In the genomic region with DNA sequence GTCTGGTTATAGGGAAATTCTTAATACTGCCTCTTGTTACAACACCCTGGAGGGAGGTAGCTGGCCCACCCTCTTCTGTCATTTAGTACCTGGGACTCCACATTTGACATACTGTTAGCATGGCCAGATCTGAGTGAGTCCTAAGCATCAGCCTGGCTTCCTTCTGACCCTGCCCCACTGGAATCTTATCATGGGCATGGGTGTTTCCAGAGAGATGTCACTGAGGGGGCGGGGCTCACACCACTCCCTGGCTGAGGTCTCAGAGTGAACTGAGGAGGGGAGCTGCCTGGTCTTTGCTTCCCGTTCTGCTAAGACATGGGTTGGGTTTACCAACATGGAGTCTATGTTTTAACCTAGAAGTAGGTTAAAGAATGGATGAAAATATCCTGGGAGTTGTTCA, we compare ENCODE assay signal across 45 mouse cellular contexts. TPM values are rescaled to one million over a fixed set of nuclear protein-coding genes. Genes with fewer than 3 reads are reported as not detected.
"Had no signal": no experiment of that assay in that cellular context is flagged by ENCODE, and none has a peak within 500 bp of the region (broad histone marks: within the 10 kb centered on the region; RNA-seq: fewer than 3 reads in every experiment).

No protein-coding gene starts in this region.

- H3K4me2 ChIP-seq: heart, embryonic 11.5 days; heart, embryonic 13.5 days; heart, embryonic 15.5 days; hindbrain, embryonic 12.5 days; hindbrain, embryonic 13.5 days; hindbrain, embryonic 14.5 days; hindbrain, embryonic 15.5 days; intestine, embryonic 15.5 days; kidney, embryonic 15.5 days had no signal

- ATAC-seq: hindbrain, embryonic 16.5 days; hindbrain, postnatal 0 days; inflammation-experienced regulatory T-cells, adult 6 months; intestine, embryonic 15.5 days; intestine, embryonic 16.5 days; intestine, postnatal 0 days had no signal

- H3K27ac ChIP-seq: heart, embryonic 13.5 days; heart, embryonic 15.5 days; hindbrain, embryonic 10.5 days; hindbrain, embryonic 12.5 days; hindbrain, embryonic 13.5 days; hindbrain, embryonic 14.5 days; hindbrain, embryonic 15.5 days; hindbrain, postnatal 0 days; intestine, embryonic 15.5 days; kidney, embryonic 15.5 days; kidney, postnatal 0 days; layer of hippocampus, adult 2 months; left cerebral cortex, adult 2 months had no signal

- H3K9ac ChIP-seq: heart, embryonic 13.5 days; heart, embryonic 15.5 days; hindbrain, embryonic 12.5 days; hindbrain, embryonic 13.5 days; hindbrain, embryonic 14.5 days; hindbrain, embryonic 15.5 days; intestine, embryonic 15.5 days; kidney, embryonic 15.5 days had no signal

- DNase-seq: heart, postnatal 10 days; heart, postnatal 14 days; heart, postnatal 36 days; heart, postnatal 4 days; kidney, adult 11 months; kidney, adult 18-20 months; kidney, adult 2 months; kidney, adult 8-10 months; kidney, adult 9 months; kidney, postnatal 10 days; kidney, postnatal 14 days; kidney, postnatal 25 days; kidney, postnatal 36 days; kidney, postnatal 4 days; layer of hippocampus, adult 9-11 months; layer of hippocampus, postnatal 36 days had no signal

- H3K27me3 ChIP-seq: heart, embryonic 13.5 days; heart, embryonic 15.5 days; hindbrain, embryonic 12.5 days; hindbrain, embryonic 13.5 days; hindbrain, embryonic 15.5 days; intestine, embryonic 15.5 days; kidney, embryonic 15.5 days had no signal

- H3K4me3 ChIP-seq: heart, embryonic 13.5 days; heart, embryonic 15.5 days; hindbrain, embryonic 10.5 days; hindbrain, embryonic 12.5 days; hindbrain, embryonic 13.5 days; hindbrain, embryonic 15.5 days; intestine, embryonic 15.5 days; kidney, embryonic 15.5 days; layer of hippocampus, adult 2 months; left cerebral cortex, adult 2 months had no signal

- H3K36me3 ChIP-seq: heart, embryonic 13.5 days; heart, embryonic 15.5 days; hindbrain, embryonic 10.5 days; hindbrain, embryonic 12.5 days; hindbrain, embryonic 13.5 days; hindbrain, embryonic 15.5 days; intestine, embryonic 15.5 days; kidney, embryonic 15.5 days had no signal

- H3K9me3 ChIP-seq: heart, embryonic 15.5 days; hindbrain, embryonic 10.5 days; hindbrain, embryonic 13.5 days; hindbrain, embryonic 15.5 days; intestine, embryonic 15.5 days had no signal

- H3K4me1 ChIP-seq: heart, embryonic 13.5 days; heart, embryonic 15.5 days; hindbrain, embryonic 10.5 days; hindbrain, embryonic 13.5 days; hindbrain, embryonic 15.5 days; intestine, embryonic 15.5 days had no signal

RNA-seq across cellular contexts. Expression of a gene that starts 36.4 kb away (rescaled TPM):
- total RNA-seq: hematopoietic stem cell, adult 5-6 weeks; hindbrain, postnatal 0 days; layer of hippocampus, adult 18-20 months; layer of hippocampus, adult 2 months; layer of hippocampus, adult 8-10 months; layer of hippocampus, postnatal 10 days; layer of hippocampus, postnatal 14 days; layer of hippocampus, postnatal 25 days; layer of hippocampus, postnatal 36 days; left cerebral cortex, adult 18-20 months; left cerebral cortex, adult 2 months had no signal
- polyA plus RNA-seq: heart, embryonic 11.5 days; heart, embryonic 13.5 days; hindbrain, embryonic 10.5 days; hindbrain, embryonic 11.5 days; hindbrain, embryonic 12.5 days; hindbrain, embryonic 13.5 days; hindbrain, embryonic 14.5 days; hindbrain, embryonic 15.5 days; hindbrain, embryonic 16.5 days; hindbrain, postnatal 0 days; inflammation-experienced regulatory T-cells, adult 6 months; intestine, embryonic 14.5 days; intestine, embryonic 15.5 days; intestine, embryonic 16.5 days; intestine, postnatal 0 days; kidney, embryonic 14.5 days; kidney, embryonic 15.5 days; kidney, postnatal 0 days; large intestine, adult 2 months had no signal

RNA-seq across cellular contexts. Expression of a gene that starts 37.9 kb away (rescaled TPM):
- total RNA-seq: hematopoietic stem cell, adult 5-6 weeks had no signal
- polyA plus RNA-seq: hindbrain, embryonic 11.5 days; inflammation-experienced regulatory T-cells, adult 6 months had no signal
